Mouse (Mus musculus): ENCODE data around the gene Tmc6.

DNA sequence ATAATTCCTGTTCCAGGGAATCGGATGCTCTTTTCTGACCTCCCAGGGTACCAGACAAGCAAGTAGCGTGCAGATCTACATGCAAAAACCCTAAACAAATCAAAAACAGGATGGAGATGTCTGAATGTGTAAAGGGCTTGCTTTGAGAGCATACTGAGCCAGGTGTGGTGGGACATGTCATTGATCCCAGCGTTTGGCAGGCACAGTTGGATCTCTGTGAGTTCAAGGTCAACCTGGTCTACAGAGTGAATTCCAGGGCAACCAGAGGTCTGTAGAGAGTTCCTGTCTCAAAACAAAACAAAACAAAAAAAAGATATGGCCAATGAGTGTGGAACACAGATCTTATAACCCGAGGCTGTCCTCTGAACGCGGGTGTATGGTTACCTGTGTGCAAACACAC is 41.4 kb upstream of the Tmc6 start:
- TF ChIP-seq POLR2A (IDR thresholded peaks at IDR 0.05; ENCODE audit: insufficient read depth, low read depth, low read length) (no peak), EP300 (IDR thresholded peaks at IDR 0.05; ENCODE audit: insufficient read depth, low read depth, low read length) (no peak)
